Mouse (Mus musculus) kidney, embryonic 14.5 days (tissue): ENCODE measurements at regions not wholly inside any gene's neighbourhood (a gene's known extent, or its start where the extent isn't known, plus 50 kb on each side); places are given as distances from the start of the nearest gene placed in this dataset.

ENCODE experiments used
- ATAC-seq: fragments of 200-750 bp; cut with Nextera tagmentation; 2 replicates; pipeline ENCODE4 v1.8.0; 2017; ENCODE audit warnings: moderate number of reproducible peaks, mild to moderate bottlenecking, moderate TSS enrichment, moderate library complexity; ENCODE audit not compliant: low FRiP score, low TSS enrichment
- H3K27ac ChIP-seq: fragments of 300-500 bp; sonication (generic); 2 replicates; pipeline ENCODE4 v1.5.1; 2014; ENCODE audit warnings: low read depth, mild to moderate bottlenecking, low read length, moderate library complexity, mixed read lengths
- H3K27me3 ChIP-seq: fragments of 300-500 bp; sonication (generic); 2 replicates; pipeline ENCODE4 v1.6.1; 2014; ENCODE audit warnings: mild to moderate bottlenecking, low read length; ENCODE audit not compliant: control insufficient read depth, insufficient read depth
- H3K36me3 ChIP-seq: fragments of 300-500 bp; sonication (generic); 2 replicates; pipeline ENCODE4 v1.6.1; 2014; ENCODE audit warnings: low read length, mixed read lengths; ENCODE audit not compliant: control insufficient read depth, insufficient read depth
- H3K4me1 ChIP-seq: fragments of 300-500 bp; sonication (generic); 2 replicates; pipeline ENCODE4 v1.6.1; 2014; ENCODE audit warnings: low read length, mixed read lengths; ENCODE audit not compliant: control insufficient read depth, insufficient read depth
- H3K4me2 ChIP-seq: fragments of 300-500 bp; sonication (generic); replicated peaks from 2 replicates; pipeline ENCODE4 v1.6.1; 2014; ENCODE audit warnings: low read depth, mild to moderate bottlenecking, low read length
- H3K4me3 ChIP-seq: fragments of 300-500 bp; sonication (generic); 2 replicates; pipeline ENCODE4 v1.5.1; 2014; ENCODE audit warnings: mild to moderate bottlenecking, low read length
- H3K9ac ChIP-seq: fragments of 300-500 bp; sonication (generic); 2 replicates; pipeline ENCODE4 v1.6.1; 2014; ENCODE audit warnings: low read depth, mild to moderate bottlenecking, low read length, moderate library complexity
- H3K9me3 ChIP-seq: fragments of 300-500 bp; sonication (generic); 2 replicates; pipeline ENCODE4 v1.6.1; 2016; ENCODE audit warnings: low read length; ENCODE audit not compliant: control insufficient read depth
- WGBS: fragments of 180-500 bp; shearing (Covaris S2); extraction: QIAGEN DNeasy Blood & Tissue Kit; methylation state at CpG from one replicate; pipeline ENCODE4 v1.1.7; 2014; 5-methylcytosine and 5-hydroxymethylcytosine counted together

DNA sequence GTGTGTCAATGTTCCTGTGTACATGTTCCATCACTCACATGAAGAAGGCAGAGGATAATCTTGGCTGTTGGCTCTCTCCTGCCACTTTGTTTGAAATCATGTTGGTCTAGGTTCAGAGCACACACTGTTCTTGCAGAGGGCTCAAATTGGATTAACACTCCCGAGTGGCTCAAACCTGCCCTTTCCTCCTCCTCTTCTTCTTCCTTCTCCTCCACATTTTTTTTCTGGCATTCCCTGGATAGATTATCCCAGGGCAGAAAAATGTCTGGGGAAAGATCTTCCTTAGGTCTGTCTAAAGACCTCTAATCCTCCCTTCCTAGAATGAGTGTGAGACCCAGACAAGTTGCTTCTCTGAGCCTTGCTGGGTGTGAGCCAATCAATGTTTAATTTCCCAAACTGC is 594.4 kb upstream of the 3110018I06Rik start:
- no peak overlapping the region for H3K9ac ChIP-seq
- H3K4me2 ChIP-seq = no peak overlapping the region
- H3K27ac ChIP-seq = no peak overlapping the region
- ATAC-seq = no peak
- H3K36me3 ChIP-seq = no peaks in the 10 kb centered on the region
- WGBS = 74% methylated on average over 1 of the region's 1 CpGs
- no peaks in the 10 kb centered on the region for H3K9me3 ChIP-seq
- no peaks in the 10 kb centered on the region for H3K4me1 ChIP-seq
- no peaks in the 10 kb centered on the region for H3K27me3 ChIP-seq
- no peak overlapping the region for H3K4me3 ChIP-seq

GRCm38 (mm10) chr12:106904202-106904601 is 584.2 kb upstream of the 3110018I06Rik start:
- Histone ChIP-seq H3K36me3 (no peaks in the 10 kb centered on the region), H3K9ac (no peak overlapping the region), H3K4me3 (no peak overlapping the region), H3K9me3 (no peaks in the 10 kb centered on the region), H3K27ac (no peak overlapping the region), H3K4me2 (no peak overlapping the region), H3K4me1 (no peaks in the 10 kb centered on the region), H3K27me3 (no peaks in the 10 kb centered on the region)
- no peak for ATAC-seq
- WGBS = 69% methylated on average over 5 of the region's 5 CpGs

- no peaks in the 10 kb centered on the region for H3K9me3 ChIP-seq
- no peak overlapping the region for H3K27ac ChIP-seq
- no peaks in the 10 kb centered on the region for H3K27me3 ChIP-seq
- WGBS = 64% methylated on average over 3 of the region's 3 CpGs
- H3K4me1 ChIP-seq = no peaks in the 10 kb centered on the region
- no peak overlapping the region for H3K4me2 ChIP-seq
- no peaks in the 10 kb centered on the region for H3K36me3 ChIP-seq
- H3K9ac ChIP-seq = no peak overlapping the region
- ATAC-seq = no peak
- H3K4me3 ChIP-seq = no peak overlapping the region
Observed at GRCm38 (mm10) chr12:106912782-106913181, 575.6 kb upstream of the 3110018I06Rik start.

- H3K27me3 ChIP-seq = no peaks in the 10 kb centered on the region
- no peak overlapping the region for H3K4me3 ChIP-seq
- no peak overlapping the region for H3K9ac ChIP-seq
- H3K9me3 ChIP-seq = no peaks in the 10 kb centered on the region
- H3K4me1 ChIP-seq = 0 out of 2 replicates have a peak, but pooled peaks cover 3% of the 10 kb centered on the region
- H3K4me2 ChIP-seq = no peak overlapping the region
- no peak overlapping the region for H3K27ac ChIP-seq
- H3K36me3 ChIP-seq = no peaks in the 10 kb centered on the region
- no peak for ATAC-seq
- WGBS = 60% methylated on average over 12 of the region's 12 CpGs
Observed at GRCm38 (mm10) chr12:106922571-106922991, 565.9 kb upstream of the 3110018I06Rik start.

DNA sequence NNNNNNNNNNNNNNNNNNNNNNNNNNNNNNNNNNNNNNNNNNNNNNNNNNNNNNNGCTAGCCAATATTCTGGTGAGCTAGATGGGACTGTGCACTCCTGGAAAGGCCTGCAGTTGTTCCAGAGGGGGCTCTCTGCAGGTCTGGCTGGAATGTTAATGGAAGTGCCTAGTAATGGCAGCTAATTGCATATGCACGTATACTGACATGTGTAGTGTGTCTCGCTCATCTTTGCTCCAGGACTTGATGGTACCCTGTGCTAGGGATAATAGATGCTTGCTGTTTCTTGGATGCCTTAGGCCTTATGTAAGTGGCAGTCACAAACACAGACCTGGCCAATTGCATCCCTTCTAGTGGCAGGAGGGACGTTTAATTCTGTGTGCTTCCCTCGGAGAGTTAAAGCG is 560.0 kb upstream of the 3110018I06Rik start:
- H3K9ac ChIP-seq = no peak overlapping the region
- no peak for ATAC-seq
- H3K4me1 ChIP-seq = no peaks in the 10 kb centered on the region
- H3K27me3 ChIP-seq = no peaks in the 10 kb centered on the region
- H3K4me2 ChIP-seq = no peak overlapping the region
- no peaks in the 10 kb centered on the region for H3K36me3 ChIP-seq
- H3K27ac ChIP-seq = no peak overlapping the region
- H3K9me3 ChIP-seq = no peaks in the 10 kb centered on the region
- WGBS = 87% methylated on average over 5 of the region's 5 CpGs
- no peak overlapping the region for H3K4me3 ChIP-seq

DNA sequence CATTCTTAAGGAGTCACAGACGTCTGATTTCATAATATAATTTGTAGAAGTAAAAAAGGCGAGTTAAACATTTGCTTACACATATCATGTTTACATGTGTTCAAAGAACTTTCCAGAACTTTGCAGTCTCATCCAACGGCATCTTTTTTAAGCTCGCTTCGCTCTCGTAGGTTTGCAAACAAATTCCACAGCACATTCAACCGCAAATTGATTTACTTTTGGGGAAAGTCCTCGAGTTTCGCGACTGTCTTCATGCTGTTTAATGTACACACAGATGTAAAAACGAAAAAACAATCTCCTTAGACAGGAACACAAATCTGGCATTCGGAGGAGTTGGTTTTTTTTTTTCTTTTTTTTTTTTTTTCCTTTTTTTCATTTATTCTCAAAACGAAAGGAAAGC is 559.3 kb upstream of the 3110018I06Rik start:
- no peaks in the 10 kb centered on the region for H3K9me3 ChIP-seq
- H3K4me1 ChIP-seq = no peaks in the 10 kb centered on the region
- no peaks in the 10 kb centered on the region for H3K36me3 ChIP-seq
- H3K27ac ChIP-seq = no peak overlapping the region
- WGBS = 78% methylated on average over 13 of the region's 13 CpGs
- no peaks in the 10 kb centered on the region for H3K27me3 ChIP-seq
- no peak overlapping the region for H3K9ac ChIP-seq
- no peak overlapping the region for H3K4me3 ChIP-seq
- H3K4me2 ChIP-seq = no peak overlapping the region
- no peak for ATAC-seq

- Histone ChIP-seq H3K4me3 (no peak overlapping the region), H3K27ac (no peak overlapping the region), H3K4me1 (no peaks in the 10 kb centered on the region), H3K27me3 (no peaks in the 10 kb centered on the region), H3K36me3 (no peaks in the 10 kb centered on the region), H3K9me3 (no peaks in the 10 kb centered on the region), H3K9ac (no peak overlapping the region), H3K4me2 (no peak overlapping the region)
- ATAC-seq = no peak
- 85% methylated on average over 3 of the region's 3 CpGs for WGBS
Observed at GRCm38 (mm10) chr12:106931591-106931990, 556.8 kb upstream of the 3110018I06Rik start.

DNA sequence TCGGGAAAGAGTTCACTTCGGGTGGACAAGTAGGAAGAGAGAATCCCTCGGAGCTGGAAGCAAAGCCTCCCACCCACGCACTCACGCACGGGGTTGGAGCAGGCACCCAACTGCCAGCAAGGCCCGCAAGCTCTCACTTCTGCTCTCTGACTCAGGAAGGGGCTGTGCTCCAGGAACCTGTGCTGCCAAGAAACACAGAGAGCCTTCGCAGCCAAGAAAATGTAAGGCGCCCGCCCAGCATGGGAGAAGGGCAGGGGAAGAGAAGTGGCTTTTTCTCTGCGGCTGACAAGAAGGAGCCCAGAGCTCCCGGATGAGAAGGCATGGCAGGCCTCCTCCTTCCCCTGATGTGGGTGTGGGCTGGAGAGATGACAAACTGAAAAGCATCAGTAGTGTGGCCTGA is 549.1 kb upstream of the 3110018I06Rik start:
- Histone ChIP-seq H3K4me1 (no peaks in the 10 kb centered on the region), H3K4me3 (no peak overlapping the region), H3K36me3 (no peaks in the 10 kb centered on the region), H3K4me2 (no peak overlapping the region), H3K9ac (no peak overlapping the region), H3K27ac (no peak overlapping the region), H3K27me3 (no peaks in the 10 kb centered on the region), H3K9me3 (no peaks in the 10 kb centered on the region)
- no peak for ATAC-seq
- WGBS = 72% methylated on average over 12 of the region's 12 CpGs

DNA sequence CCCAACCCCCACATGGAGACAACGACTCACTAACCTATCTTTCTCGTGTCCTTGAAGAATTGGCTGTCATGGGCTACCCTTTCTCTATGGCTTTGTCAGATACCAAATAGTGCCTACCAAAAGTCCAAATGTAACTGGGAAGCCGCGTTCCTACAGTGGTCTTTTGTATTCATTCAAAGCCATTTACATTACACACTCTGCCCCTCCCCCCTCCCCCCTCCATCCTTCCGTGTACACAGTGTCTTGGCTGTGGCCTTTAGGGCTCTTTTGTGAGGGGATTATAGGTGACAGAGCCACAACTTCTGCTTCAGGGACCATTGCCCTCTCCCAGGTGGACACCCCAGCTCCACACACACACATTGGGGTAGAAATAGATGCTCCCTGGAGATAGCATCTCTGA is 544.6 kb upstream of the 3110018I06Rik start:
- Histone ChIP-seq H3K4me3 (no peak overlapping the region), H3K4me1 (no peaks in the 10 kb centered on the region), H3K27me3 (no peaks in the 10 kb centered on the region), H3K36me3 (no peaks in the 10 kb centered on the region), H3K4me2 (no peak overlapping the region), H3K9ac (no peak overlapping the region), H3K27ac (no peak overlapping the region), H3K9me3 (no peaks in the 10 kb centered on the region)
- WGBS = 63% methylated on average over 5 of the region's 5 CpGs
- no peak for ATAC-seq

DNA sequence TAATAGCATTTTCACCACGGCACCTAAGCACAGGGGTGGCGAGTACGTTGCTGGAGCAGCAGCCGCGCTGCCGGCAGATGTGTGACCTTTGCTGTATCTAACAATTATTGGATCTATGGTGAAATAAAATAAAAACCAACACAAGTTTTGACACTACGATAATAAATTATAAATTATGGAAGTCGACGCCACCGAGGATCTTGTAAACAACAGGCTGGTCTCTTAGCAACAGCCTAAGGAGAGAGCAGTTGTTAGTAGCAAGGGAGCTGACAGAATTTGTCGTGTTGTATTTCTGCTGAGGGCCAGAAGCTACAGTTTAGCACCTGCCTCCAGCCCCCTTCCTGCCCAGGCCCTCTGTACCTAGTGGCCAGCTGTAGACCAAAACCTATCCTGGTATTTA is 535.8 kb upstream of the 3110018I06Rik start:
- no peaks in the 10 kb centered on the region for H3K36me3 ChIP-seq
- 76% methylated on average over 11 of the region's 11 CpGs for WGBS
- H3K4me2 ChIP-seq = no peak overlapping the region
- H3K9ac ChIP-seq = no peak overlapping the region
- H3K9me3 ChIP-seq = no peaks in the 10 kb centered on the region
- ATAC-seq = no peak
- no peak overlapping the region for H3K4me3 ChIP-seq
- no peaks in the 10 kb centered on the region for H3K4me1 ChIP-seq
- no peak overlapping the region for H3K27ac ChIP-seq
- no peaks in the 10 kb centered on the region for H3K27me3 ChIP-seq
